Mouse (Mus musculus): Measurements from ENCODE around the gene Zfp981.
"Not testable (repeated sequence)": the region's sequence is repeated elsewhere in the genome, so short reads cannot be mapped to it uniquely, and the experiment has no call there.

GRCm38 (mm10) chr4:146459822-146460221, 42.0 kb upstream of the Zfp981 start:
- not testable (repeated sequence) for TF ChIP-seq CTCF (IDR thresholded peaks at IDR 0.05; ENCODE audit: control insufficient read depth, insufficient read depth, low read length); POLR2A (IDR thresholded peaks at IDR 0.05; ENCODE audit: borderline replicate concordance, control insufficient read depth, low read depth, low read length)

Measured in bone marrow, adult 2 months (tissue).